Mouse (Mus musculus): ENCODE measurements at regions not wholly inside any gene's neighbourhood (a gene's known extent, or its start where the extent isn't known, plus 50 kb on each side); places are given as distances from the start of the nearest gene placed in this dataset.
"Not testable (repeated sequence)": the region's sequence is repeated elsewhere in the genome, so short reads cannot be mapped to it uniquely, and the experiment has no call there.

DNA sequence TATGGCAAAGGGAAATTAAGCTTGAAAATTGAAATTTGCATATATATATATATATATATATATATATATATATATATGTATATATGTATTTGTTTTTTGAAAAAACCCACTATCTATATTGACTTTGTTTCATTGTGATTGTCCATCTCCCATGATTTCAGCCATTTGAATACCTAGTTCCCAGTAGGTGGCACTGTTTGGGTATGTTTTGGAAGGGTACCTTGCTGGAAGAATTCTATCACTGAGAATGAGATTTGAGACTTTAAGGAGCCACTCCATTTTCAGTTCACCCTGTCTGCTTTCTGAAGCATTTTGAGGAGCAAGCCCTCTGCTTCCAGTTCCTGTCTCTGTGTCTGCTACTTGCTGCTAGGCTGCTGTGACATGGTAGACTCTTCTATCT is 72.8 kb upstream of the Ugt8a start:
- DNase-seq = peak in 1 of 2 experiments; percentile 21
- intact Hi-C loops (cut with DNase I) = loop anchor here (2.0 to 5.0 kb wide), 2 partner anchors 391 to 892 kb away; no protein-coding TSS in a partner anchor

GRCm38 (mm10) chr3:126016166-126016565 is 77.7 kb upstream of the Ugt8a start:
- intact Hi-C loops (cut with DNase I) = no loop called here

DNA sequence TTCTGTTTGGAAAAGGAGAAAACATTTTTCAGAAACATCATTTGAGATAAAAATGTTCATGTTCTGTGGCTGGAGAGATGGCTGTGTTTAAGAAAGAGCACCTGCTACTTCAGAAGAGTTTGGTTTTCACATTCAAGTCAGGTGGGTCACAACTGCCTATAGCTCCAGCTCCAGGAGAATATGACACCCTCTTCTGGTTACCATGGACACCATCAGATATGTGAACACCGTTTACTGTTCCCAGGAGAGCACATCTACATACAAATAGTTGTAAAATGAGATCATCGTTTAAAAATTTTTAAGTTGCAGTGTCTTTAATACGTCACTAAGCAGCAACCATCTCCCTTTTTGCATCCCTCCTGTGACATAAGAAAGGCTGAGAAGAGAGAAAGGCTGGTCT is 105.9 kb upstream of the Ugt8a start:
- intact Hi-C loops (cut with DNase I) = no loop called here
- DNase-seq = no peak

More at GRCm38 (mm10) chr3:126016166-126016565, 77.7 kb upstream of the Ugt8a start:
- DNase-seq = no peak

DNA sequence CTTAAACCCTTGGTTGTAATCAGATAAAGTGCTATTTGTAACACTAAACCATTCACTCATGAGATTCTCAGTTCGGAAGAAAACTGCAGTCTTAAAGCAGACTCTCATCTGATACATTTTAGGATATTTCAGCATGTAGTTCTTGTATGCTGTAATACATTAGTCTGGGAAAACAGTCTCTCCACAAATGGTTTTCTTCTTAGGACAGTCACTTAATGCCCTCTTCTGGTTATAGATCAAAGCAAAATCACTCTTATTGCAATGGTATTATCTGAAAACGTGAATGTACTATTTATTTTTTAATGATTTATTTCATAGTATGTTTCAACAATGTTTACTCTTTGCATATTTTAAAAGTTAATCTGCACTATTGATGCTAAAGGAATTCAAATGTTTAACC is 106.4 kb upstream of the Ugt8a start:
- intact Hi-C loops (cut with DNase I) = no loop called here
- no peak for DNase-seq

GRCm38 (mm10) chr3:126045992-126046786 is 107.8 kb upstream of the Ugt8a start:
- DNase-seq = no peak
- intact Hi-C loops (cut with DNase I) = loop anchor here (2.0 kb wide), 1 partner anchor 357 kb away; no protein-coding TSS in a partner anchor

DNA sequence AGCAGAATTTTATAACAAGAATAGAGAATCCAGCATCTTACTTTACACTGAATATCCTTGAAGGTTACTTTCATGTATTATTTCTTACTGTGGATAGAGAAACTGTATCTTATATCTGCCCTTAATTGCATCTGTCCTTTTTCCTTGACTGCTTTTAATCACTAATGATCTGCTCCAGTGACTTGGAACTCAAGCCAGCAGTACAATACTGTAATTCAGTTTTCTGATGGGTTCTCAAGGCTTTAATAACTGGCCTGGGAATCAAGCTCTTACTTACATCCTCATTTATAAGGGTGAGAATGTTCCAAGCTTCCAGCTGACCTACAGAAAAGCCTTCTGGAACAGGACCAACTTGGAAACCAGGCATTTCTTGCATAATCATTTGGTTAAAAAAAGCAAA is 120.2 kb upstream of the Ugt8a start:
- intact Hi-C loops (cut with DNase I) = no loop called here
- no peak for DNase-seq

DNA sequence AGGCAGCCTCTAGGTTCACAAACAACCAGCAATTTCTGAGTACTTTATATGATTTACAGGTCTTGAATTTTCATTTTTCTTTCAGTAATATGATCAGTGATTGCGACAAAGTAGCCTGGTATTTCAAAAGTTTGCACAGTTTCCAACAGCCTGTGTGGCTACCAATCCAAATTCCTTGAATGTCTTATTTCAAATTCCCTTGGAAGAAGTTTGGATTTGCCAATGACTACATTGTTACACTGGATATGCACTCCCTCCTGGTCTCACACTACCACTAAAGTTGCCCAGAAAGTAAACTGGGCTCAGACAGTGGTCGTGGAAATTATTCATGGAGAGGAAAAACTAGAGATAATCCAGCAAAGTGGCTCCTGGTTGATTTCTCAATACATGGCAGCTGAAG is 166.7 kb upstream of the Ugt8a start:
- no peak for DNase-seq
- intact Hi-C loops (cut with DNase I) = no loop called here

GRCm38 (mm10) chr3:126109371-126109770 is 171.0 kb upstream of the Ugt8a start:
- no peak for DNase-seq
- intact Hi-C loops (cut with DNase I) = no loop called here

DNA sequence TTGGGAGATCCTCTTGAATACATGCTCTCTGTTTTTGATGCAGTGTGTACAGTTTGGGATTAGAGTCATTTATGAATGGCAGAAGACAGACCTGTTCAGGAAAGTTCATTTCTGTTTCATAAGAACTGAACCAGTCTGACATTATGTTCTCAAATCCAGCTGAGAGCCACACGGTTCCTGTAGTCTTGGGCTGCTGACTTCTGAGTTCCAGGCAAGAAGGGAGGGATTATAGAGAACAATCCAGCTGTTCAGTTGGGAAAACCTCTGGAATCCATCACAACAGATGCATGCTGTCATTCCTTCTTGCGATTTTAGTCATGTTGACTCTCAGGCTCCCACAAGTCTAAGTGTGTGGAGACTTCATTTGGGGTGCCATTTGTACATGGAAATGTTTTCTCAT is 179.4 kb upstream of the Ugt8a start:
- intact Hi-C loops (cut with DNase I) = no loop called here
- DNase-seq = peak; percentile 1 to 10

DNA sequence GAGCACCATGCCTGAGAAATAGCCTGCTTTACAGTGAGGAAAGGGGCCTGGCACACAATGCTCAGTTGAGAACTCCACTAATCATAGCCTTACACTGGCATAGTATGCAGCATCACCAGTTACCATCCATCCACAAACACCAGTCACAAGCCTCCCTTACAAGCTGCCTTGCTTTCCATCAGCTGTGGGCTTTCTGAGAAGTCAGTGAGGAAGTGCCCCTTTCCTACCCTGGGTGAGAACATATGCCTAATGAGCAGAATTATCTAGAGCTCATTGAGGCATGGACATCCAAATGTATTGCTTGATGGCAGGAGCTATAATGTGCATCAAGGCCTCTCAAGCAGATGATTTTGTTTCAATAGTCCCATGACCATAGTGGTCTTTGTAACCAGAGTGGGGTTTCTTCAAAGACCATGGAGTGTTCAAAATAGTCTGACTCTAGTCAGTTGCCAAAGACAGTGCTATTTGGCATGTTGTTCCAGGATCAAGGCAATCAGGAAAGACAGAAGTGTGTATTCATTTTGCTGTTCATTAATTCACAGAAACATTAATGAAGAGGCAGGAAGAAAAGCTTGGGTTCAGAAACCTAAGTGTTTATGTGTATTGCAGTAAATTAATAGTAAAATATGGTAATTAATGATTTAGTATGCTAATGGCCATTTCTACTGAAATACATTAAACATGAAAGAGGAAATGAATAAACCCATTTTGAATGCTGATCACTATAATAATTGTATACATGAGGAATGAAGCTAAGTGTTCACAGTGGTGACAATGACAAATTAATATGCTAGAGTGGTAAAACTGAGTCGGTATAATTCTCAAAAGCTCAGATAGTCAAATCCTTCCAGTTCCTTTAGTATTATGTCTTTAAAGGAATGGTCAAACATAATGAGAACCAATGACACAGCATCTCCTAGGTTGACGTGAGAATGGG is 184.2 kb upstream of the Ugt8a start:
- intact Hi-C loops (cut with DNase I) = no loop called here

GRCm38 (mm10) chr3:126166542-126166941 is 196.9 kb upstream of the Arsj start:
- no peak for DNase-seq

More for the DNA sequence above, 184.2 kb upstream of the Ugt8a start:
- no peak for DNase-seq

DNA sequence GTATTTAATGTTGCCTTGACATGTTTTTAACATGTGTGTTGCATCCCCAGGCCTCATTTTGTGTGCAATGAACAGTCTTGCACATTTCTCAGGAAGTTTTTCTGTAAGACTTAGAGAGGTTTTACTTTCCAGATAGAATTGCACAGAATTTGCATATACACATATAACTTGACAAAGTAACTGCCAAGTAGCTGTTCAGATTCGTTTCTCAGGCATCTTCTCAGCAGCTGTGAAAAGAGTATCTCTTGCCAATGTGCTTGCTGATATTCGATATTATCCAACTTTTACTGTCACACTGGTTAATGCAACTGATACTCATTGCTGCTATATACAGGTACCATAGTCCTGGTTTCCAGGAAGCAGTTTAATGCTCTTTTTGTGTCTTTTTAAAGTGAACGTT is 154.5 kb upstream of the Arsj start:
- intact Hi-C loops (cut with DNase I) = no loop called here
- DNase-seq = no peak

More at GRCm38 (mm10) chr3:126166542-126166941, 196.9 kb upstream of the Arsj start:
- intact Hi-C loops (cut with DNase I) = no loop called here

GRCm38 (mm10) chr3:126210226-126210625 is 153.3 kb upstream of the Arsj start:
- intact Hi-C loops (cut with DNase I) = no loop called here
- no peak for DNase-seq

DNA sequence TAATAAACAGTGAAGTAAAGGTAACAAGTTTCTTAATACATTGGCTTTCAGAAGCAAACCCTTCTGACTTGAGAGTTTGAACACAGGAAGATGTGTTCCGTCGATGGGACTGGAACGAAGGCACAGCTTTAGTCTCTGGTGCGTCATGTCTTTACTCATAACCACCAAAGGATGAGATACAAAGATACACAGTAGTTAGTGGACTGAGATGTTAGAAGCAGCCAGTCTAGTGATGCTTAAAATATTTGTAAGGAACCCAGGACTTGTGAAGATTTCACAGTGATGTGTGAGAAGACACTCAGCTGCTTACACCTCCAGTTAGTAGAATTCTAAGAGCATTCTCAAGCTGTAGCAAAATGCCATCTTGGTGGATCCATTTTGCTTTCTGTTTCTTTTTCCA is 135.9 kb upstream of the Arsj start:
- no peak for DNase-seq
- intact Hi-C loops (cut with DNase I) = no loop called here

DNA sequence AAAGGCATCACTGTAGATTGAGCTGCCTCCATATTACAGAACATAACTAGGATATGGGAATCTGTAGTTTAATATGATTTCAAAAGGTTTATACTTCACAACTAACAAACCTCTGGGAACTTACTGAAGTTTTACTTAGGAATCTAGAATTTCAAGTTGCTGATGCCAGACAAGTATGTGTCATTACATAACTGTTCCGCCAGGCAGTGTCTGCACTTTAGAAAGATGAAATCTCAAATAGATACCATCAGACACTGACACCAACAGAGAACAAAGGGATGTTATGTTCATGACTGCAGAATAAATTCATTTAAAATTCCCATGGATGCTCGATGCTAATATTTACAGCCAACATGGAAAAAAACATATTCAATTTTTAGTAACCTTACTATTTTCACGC is 117.7 kb upstream of the Arsj start:
- intact Hi-C loops (cut with DNase I) = no loop called here

GRCm38 (mm10) chr3:126261270-126261669 is 102.2 kb upstream of the Arsj start:
- DNase-seq = no peak
- intact Hi-C loops (cut with DNase I) = no loop called here

More for the DNA sequence above, 117.7 kb upstream of the Arsj start:
- no peak for DNase-seq

DNA sequence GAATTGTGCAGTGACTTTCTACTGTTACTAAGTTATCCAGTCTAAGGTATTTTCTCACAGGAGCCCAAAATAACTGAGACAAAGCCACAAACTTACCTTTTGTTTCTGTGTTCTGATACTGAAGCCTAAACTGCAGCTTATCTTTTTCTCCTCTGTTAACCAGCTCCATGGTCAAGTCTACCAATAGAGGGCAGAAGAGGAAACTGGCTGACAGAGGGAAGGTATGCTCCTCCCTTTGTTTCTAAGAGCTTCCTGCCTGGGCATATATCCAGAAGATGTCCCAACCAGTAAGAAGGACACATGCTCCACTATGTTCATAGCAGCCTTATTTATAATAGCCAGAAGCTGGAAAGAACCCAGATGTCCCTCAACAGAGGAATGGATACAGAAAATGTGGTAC is 91.5 kb upstream of the Arsj start:
- intact Hi-C loops (cut with DNase I); DNase-seq: not testable (repeated sequence)

DNA sequence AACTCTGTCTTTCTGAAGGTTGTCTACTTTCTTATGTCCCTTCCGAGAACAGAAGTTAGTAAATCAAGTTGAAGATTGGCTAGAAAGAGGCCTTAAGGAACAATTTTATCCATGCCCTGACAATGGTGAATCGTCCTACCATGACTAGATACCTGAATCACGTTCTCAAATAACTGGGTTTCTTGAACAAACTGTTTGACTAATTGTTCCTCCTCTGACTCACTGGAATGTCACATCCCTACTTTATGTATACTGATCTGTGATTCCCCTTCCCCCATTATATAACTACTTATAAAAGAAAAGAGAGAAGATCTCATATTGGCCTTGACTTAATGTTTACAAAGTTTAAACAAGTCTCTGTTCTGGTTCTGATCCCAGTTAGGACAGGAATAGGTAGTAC is 89.9 kb upstream of the Arsj start:
- intact Hi-C loops (cut with DNase I) = no loop called here
- DNase-seq = no peak

- DNase-seq = no peak
Measured at GRCm38 (mm10) chr3:126276008-126276700, 87.3 kb upstream of the Arsj start.

GRCm38 (mm10) chr3:126284294-126285090 is 79.0 kb upstream of the Arsj start:
- intact Hi-C loops (cut with DNase I) = no loop called here
- DNase-seq = no peak

More at GRCm38 (mm10) chr3:126276008-126276700, 87.3 kb upstream of the Arsj start:
- intact Hi-C loops (cut with DNase I) = no loop called here

All from heart, postnatal 14 days (tissue).